Mouse (Mus musculus) G1E (cell line): Measurements from ENCODE around the gene Fam189a1. TPM values are rescaled to one million over a fixed set of nuclear protein-coding genes. Genes with fewer than 3 reads are reported as not detected.

Experiments
- ATAC-seq: 2 replicates; pipeline ENCODE4 v1.8.0; 2016; ENCODE audit warnings: mild to moderate bottlenecking; ENCODE audit not compliant: insufficient number of reproducible peaks, poor library complexity, low FRiP score, severe bottlenecking; ENCODE audit errors: extremely low read depth
- DNase-seq: peaks from one replicate; pipeline ENCODE4 v3.0.0; 2012; ENCODE audit warnings: low spot score
- H3K27me3 ChIP-seq: 2 replicates; pipeline ENCODE4 v1.6.1; 2012; ENCODE audit warnings: mild to moderate bottlenecking, low read length, inconsistent platforms; ENCODE audit not compliant: insufficient read depth
- H3K36me3 ChIP-seq: replicated peaks from 2 replicates; pipeline ENCODE3; 2012; ENCODE audit warnings: mild to moderate bottlenecking, inconsistent platforms
- H3K4me1 ChIP-seq: 2 replicates; pipeline ENCODE4 v1.6.1; 2012; ENCODE audit warnings: low read depth, low read length, inconsistent platforms, mixed read lengths; ENCODE audit not compliant: insufficient read depth
- H3K4me3 ChIP-seq: 2 replicates; pipeline ENCODE4 v1.5.1; 2012; ENCODE audit warnings: low read depth, mild to moderate bottlenecking, inconsistent platforms, low read length, moderate library complexity, mixed read lengths
- H3K9me3 ChIP-seq: replicated peaks from 2 replicates; pipeline ENCODE4 v1.6.1; 2012; ENCODE audit warnings: inconsistent platforms
- CTCF ChIP-seq: IDR thresholded peaks from 2 replicates; pipeline ENCODE4 v1.5.1; 2012; ENCODE audit warnings: low read depth, low read length, inconsistent platforms, mixed read lengths
- GATA1 ChIP-seq: IDR thresholded peaks from 2 replicates; pipeline ENCODE4 v1.6.1; 2012; ENCODE audit warnings: borderline replicate concordance, low read length, inconsistent platforms, mixed read lengths
- GATA2 ChIP-seq: IDR thresholded peaks from 2 replicates; pipeline ENCODE4 v1.6.1; 2012; ENCODE audit warnings: low read depth, low read length, inconsistent platforms, borderline replicate concordance
- POLR2AphosphoS5 ChIP-seq: IDR thresholded peaks from 2 replicates; pipeline ENCODE4 v1.6.1; 2012; ENCODE audit warnings: low read depth, low read length, inconsistent platforms; ENCODE audit not compliant: insufficient replicate concordance
- TAL1 ChIP-seq: conservative IDR thresholded peaks from 2 replicates; pipeline ENCODE4 v1.6.1; 2012; ENCODE audit warnings: low read depth, low read length, inconsistent platforms, mixed read lengths
- polyA plus RNA-seq: library from polyadenylated mRNA; stranded (reverse); fragments of >175 nt; gene quantifications from 2 replicates; pipeline ENCODE4 v1.2.3, GENCODE M21; 2012
- total RNA-seq, 2 experiments: library from RNA; stranded (forward) in 1 of 2; stranded (reverse) in 1 of 2; fragments of 200-1000 nt in 1 of 2; fragments of >200 nt in 1 of 2; fragmentation: Nextera tagmentation in 1 of 2; gene quantifications; 2 replicates each; pipeline ENCODE4 v1.2.3; 2014 to 2017

Fam189a1 gene
- total and polyA plus RNA-seq, 3 experiments: 0.16 TPM; not detected in 2

GRCm38 (mm10) chr7:64847366-64847899, 308.9 kb downstream of the Fam189a1 start:
- TF ChIP-seq GATA2: no peak
- TF ChIP-seq CTCF: no peak
- no peak for TF ChIP-seq GATA1
- TF ChIP-seq POLR2AphosphoS5: no peak
- TF ChIP-seq TAL1: no peak
- DNase-seq (no peak), ATAC-seq (no peak)
- Histone ChIP-seq H3K36me3 (no peaks in the 10 kb centered on the region), H3K4me3 (no peak overlapping the region), H3K27me3 (no peaks in the 10 kb centered on the region), H3K9me3 (no peaks in the 10 kb centered on the region), H3K4me1 (no peaks in the 10 kb centered on the region)

GRCm38 (mm10) chr7:64846061-64846460, 310.3 kb downstream of the Fam189a1 start:
- H3K4me3 ChIP-seq: no peak overlapping the region
- H3K27me3 ChIP-seq: no peaks in the 10 kb centered on the region
- no peaks in the 10 kb centered on the region for H3K9me3 ChIP-seq
- no peak for ATAC-seq
- DNase-seq: no peak
- no peaks in the 10 kb centered on the region for H3K36me3 ChIP-seq
- TF ChIP-seq GATA1 (no peak), CTCF (no peak), POLR2AphosphoS5 (no peak), GATA2 (no peak), TAL1 (no peak)
- H3K4me1 ChIP-seq: no peaks in the 10 kb centered on the region

- ATAC-seq: no peak
- Histone ChIP-seq H3K36me3 (no peaks in the 10 kb centered on the region), H3K4me3 (no peak overlapping the region), H3K4me1 (no peaks in the 10 kb centered on the region), H3K9me3 (no peaks in the 10 kb centered on the region), H3K27me3 (no peaks in the 10 kb centered on the region)
- DNase-seq: no peak
- no peak for TF ChIP-seq GATA1
- no peak for TF ChIP-seq POLR2AphosphoS5
- TF ChIP-seq GATA2: no peak
- TF ChIP-seq CTCF: no peak
- no peak for TF ChIP-seq TAL1
These were observed 315.3 kb downstream of the Fam189a1 start for GRCm38 (mm10) chr7:64840946-64841659.

- TF ChIP-seq CTCF (no peak), TAL1 (no peak), GATA1 (no peak)
These were observed 315.8 kb downstream of the Fam189a1 start for GRCm38 (mm10) chr7:64840576-64840895.

GRCm38 (mm10) chr7:64839801-64840575, 316.4 kb downstream of the Fam189a1 start:
- Histone ChIP-seq H3K4me1 (no peaks in the 10 kb centered on the region), H3K27me3 (no peaks in the 10 kb centered on the region), H3K36me3 (no peaks in the 10 kb centered on the region), H3K9me3 (no peaks in the 10 kb centered on the region), H3K4me3 (no peak overlapping the region)
- DNase-seq: no peak
- TF ChIP-seq GATA2: no peak
- TF ChIP-seq POLR2AphosphoS5: no peak
- no peak for TF ChIP-seq GATA1
- no peak for TF ChIP-seq TAL1
- TF ChIP-seq CTCF: no peak
- no peak for ATAC-seq

More at GRCm38 (mm10) chr7:64840576-64840895, 315.8 kb downstream of the Fam189a1 start:
- H3K27me3 ChIP-seq: no peaks in the 10 kb centered on the region
- ATAC-seq: no peak
- H3K4me3 ChIP-seq: no peak overlapping the region
- DNase-seq: no peak
- H3K4me1 ChIP-seq: no peaks in the 10 kb centered on the region
- no peaks in the 10 kb centered on the region for H3K9me3 ChIP-seq
- no peaks in the 10 kb centered on the region for H3K36me3 ChIP-seq

GRCm38 (mm10) chr7:64839281-64839680, 317.1 kb downstream of the Fam189a1 start:
- no peak for ATAC-seq
- H3K4me3 ChIP-seq: no peak overlapping the region

More at GRCm38 (mm10) chr7:64839281-64839680, 317.1 kb downstream of the Fam189a1 start:
- no peak for TF ChIP-seq TAL1
- TF ChIP-seq CTCF: no peak
- TF ChIP-seq GATA2: no peak
- no peak for TF ChIP-seq POLR2AphosphoS5
- no peak for TF ChIP-seq GATA1
- Histone ChIP-seq H3K27me3 (no peaks in the 10 kb centered on the region), H3K4me1 (no peaks in the 10 kb centered on the region), H3K9me3 (no peaks in the 10 kb centered on the region), H3K36me3 (no peaks in the 10 kb centered on the region)
- no peak for DNase-seq
